Mouse (Mus musculus) embryonic facial prominence, embryonic 10.5 days (tissue): ENCODE results near the gene Cep44. TPM values are rescaled to one million over a fixed set of nuclear protein-coding genes. Genes with fewer than 3 reads are reported as not detected.

Source experiments
- DNase-seq: peaks from one replicate; pipeline ENCODE4 v3.0.0-alpha.2; 2017; ENCODE audit warnings: low spot score
- H3K27ac ChIP-seq: fragments of 300-500 bp; sonication (generic); replicated peaks from 2 replicates; pipeline ENCODE4 v1.5.1; 2016; ENCODE audit warnings: mild to moderate bottlenecking
- H3K27me3 ChIP-seq: fragments of 300-500 bp; sonication (generic); replicated peaks from 2 replicates; pipeline ENCODE4 v1.6.1; 2016; ENCODE audit warnings: low read depth, mild to moderate bottlenecking; ENCODE audit not compliant: poor library complexity, severe bottlenecking
- H3K36me3 ChIP-seq: fragments of 300-500 bp; sonication (generic); replicated peaks from 2 replicates; pipeline ENCODE4 v1.6.1; 2016; ENCODE audit warnings: mild to moderate bottlenecking, moderate library complexity
- H3K4me1 ChIP-seq: fragments of 300-500 bp; sonication (generic); 2 replicates; pipeline ENCODE4 v1.6.1; 2016
- H3K4me3 ChIP-seq: fragments of 300-500 bp; sonication (generic); 2 replicates; pipeline ENCODE4 v1.5.1; 2016; ENCODE audit warnings: mild to moderate bottlenecking, moderate library complexity
- H3K9me3 ChIP-seq: fragments of 300-500 bp; sonication (generic); 2 replicates; pipeline ENCODE4 v1.6.1; 2016; ENCODE audit warnings: mild to moderate bottlenecking
- WGBS: fragments of 180-500 bp; shearing (Covaris S2); methylation state at CpG from one replicate; pipeline ENCODE4 v1.1.7; 2016; 5-methylcytosine and 5-hydroxymethylcytosine counted together
- polyA plus RNA-seq: library from polyadenylated mRNA; unstranded; fragments of >200 nt; fragmentation: Nextera tagmentation; extraction: Ambion mirVana; gene quantifications from 2 replicates; pipeline ENCODE4 v1.2.1, GENCODE M21; 2016

The Cep44 gene
- polyA plus RNA-seq, 1 experiment from 2014 or later, result 35.3 TPM

DNA sequence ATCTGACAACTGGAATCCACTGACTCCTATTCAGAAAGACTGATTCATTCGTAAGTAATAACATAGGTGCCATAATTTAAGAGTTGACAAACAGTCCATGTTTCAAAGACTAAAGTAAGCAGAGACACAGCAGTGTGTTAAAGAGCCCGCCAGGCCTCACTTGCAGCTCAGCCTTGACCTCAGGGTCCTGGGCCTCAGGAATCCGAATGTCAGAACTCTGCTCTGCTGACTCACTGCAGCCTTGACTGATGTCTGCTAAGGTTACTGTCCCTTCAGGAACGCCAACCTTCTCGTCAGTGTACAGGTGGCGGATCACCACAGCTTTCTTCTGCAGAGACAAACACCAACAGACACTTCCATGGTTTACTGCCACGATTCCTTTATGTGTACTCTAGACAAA, 10.1 kb downstream of the Cep44 start:
- peaks cover 83% of the 10 kb centered on the region for H3K36me3 ChIP-seq
- WGBS, result 90% methylated on average over 7 of the region's 7 CpGs

DNA sequence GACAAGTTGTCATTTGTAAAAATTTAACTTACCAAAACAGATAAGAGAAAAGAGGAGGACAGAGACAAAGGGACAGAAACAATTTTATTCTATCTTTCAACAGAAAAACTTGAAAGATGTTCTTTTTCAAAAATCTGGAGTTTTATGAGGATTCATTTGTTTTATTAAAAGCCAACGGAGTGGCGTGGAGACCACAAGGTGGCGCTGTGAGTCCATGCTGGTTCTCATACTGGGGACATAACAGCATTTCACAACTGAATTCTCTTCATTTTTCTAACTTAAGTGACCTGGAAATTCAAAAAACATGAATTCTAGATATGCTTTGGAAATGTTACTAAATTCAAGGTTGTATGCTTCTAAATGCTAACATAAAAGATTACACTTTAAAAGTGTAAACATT, 20.5 kb downstream of the Cep44 start:
- peaks cover 13% of the 10 kb centered on the region for H3K36me3 ChIP-seq
- H3K4me1 ChIP-seq, result no peaks in the 10 kb centered on the region
- H3K27me3 ChIP-seq, result no peaks in the 10 kb centered on the region
- no peak overlapping the region for H3K27ac ChIP-seq
- no peak overlapping the region for H3K4me3 ChIP-seq
- 9% methylated on average over 3 of the region's 3 CpGs for WGBS
- H3K9me3 ChIP-seq, result no peaks in the 10 kb centered on the region
- peak; percentile 68 for DNase-seq

More for the DNA sequence above, 10.1 kb downstream of the Cep44 start:
- no peak for DNase-seq
- Histone ChIP-seq H3K27me3 (no peaks in the 10 kb centered on the region), H3K27ac (no peak overlapping the region), H3K4me1 (no peaks in the 10 kb centered on the region), H3K9me3 (no peaks in the 10 kb centered on the region), H3K4me3 (no peak overlapping the region)

GRCm38 (mm10) chr8:56528869-56529268, 22.0 kb downstream of the Cep44 start:
- Histone ChIP-seq H3K36me3 (peaks cover 13% of the 10 kb centered on the region), H3K27me3 (no peaks in the 10 kb centered on the region), H3K27ac (no peak overlapping the region), H3K4me1 (no peaks in the 10 kb centered on the region), H3K4me3 (no peak overlapping the region), H3K9me3 (no peaks in the 10 kb centered on the region)
- DNase-seq, result no peak
- WGBS, result 85% methylated on average over 6 of the region's 6 CpGs

- WGBS, result 78% methylated on average over 4 of the region's 4 CpGs
Measured at GRCm38 (mm10) chr8:56521051-56521450, 29.8 kb downstream of the Cep44 start.

DNA sequence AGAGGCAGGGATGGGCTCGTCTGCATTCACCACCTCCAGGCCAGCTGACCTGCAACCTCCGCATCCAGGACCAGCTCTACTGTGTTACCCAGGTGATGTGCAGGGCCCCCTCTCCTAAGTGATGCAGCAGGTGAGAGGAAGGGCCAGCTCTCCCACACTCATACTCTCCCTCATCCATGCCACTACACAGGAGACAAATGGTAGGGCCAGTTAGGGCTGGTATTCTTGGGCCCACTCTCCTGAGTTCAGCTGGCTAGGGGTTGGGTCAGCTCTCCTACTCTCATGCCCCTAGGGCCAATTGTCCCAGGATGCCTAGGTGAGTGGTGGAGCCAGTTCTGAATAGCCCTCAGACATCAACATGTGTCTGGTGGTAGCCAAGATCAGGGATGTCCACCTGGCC, 30.6 kb downstream of the Cep44 start:
- Histone ChIP-seq H3K36me3 (no peaks in the 10 kb centered on the region), H3K9me3 (no peaks in the 10 kb centered on the region), H3K4me3 (no peak overlapping the region), H3K4me1 (no peaks in the 10 kb centered on the region), H3K27ac (no peak overlapping the region), H3K27me3 (no peaks in the 10 kb centered on the region)
- WGBS, result 85% methylated on average over 2 of the region's 2 CpGs
- no peak for DNase-seq

More at GRCm38 (mm10) chr8:56521051-56521450, 29.8 kb downstream of the Cep44 start:
- H3K27ac ChIP-seq, result no peak overlapping the region
- H3K9me3 ChIP-seq, result no peaks in the 10 kb centered on the region
- H3K36me3 ChIP-seq, result no peaks in the 10 kb centered on the region
- DNase-seq, result peak; percentile 11
- no peak overlapping the region for H3K4me3 ChIP-seq
- H3K27me3 ChIP-seq, result no peaks in the 10 kb centered on the region
- H3K4me1 ChIP-seq, result no peaks in the 10 kb centered on the region

DNA sequence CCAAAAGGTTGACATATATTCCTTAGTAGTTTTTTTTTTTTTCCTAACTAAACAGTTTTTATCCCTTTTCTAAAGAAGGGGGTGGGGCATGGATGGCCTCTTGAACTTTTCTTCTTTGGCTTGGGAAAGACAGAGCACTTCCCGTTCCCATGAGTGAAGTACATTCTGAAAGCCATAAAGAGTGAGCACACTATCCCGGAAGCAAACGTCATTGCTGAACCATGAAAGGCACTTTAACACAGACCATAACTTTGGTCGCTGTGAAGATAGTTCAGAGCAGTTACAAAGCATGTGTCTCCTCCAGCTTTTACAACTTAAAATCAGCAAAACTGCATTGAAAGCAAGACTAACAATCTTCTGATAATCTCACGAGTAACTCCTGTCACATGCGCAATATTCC, 32.0 kb downstream of the Cep44 start:
- DNase-seq, result no peak
- H3K9me3 ChIP-seq, result no peaks in the 10 kb centered on the region
- 83% methylated on average over 6 of the region's 6 CpGs for WGBS
- H3K36me3 ChIP-seq, result no peaks in the 10 kb centered on the region
- no peaks in the 10 kb centered on the region for H3K4me1 ChIP-seq
- H3K27ac ChIP-seq, result no peak overlapping the region
- H3K27me3 ChIP-seq, result no peaks in the 10 kb centered on the region
- no peak overlapping the region for H3K4me3 ChIP-seq

- 79% methylated on average over 4 of the region's 4 CpGs for WGBS
- no peaks in the 10 kb centered on the region for H3K27me3 ChIP-seq
- no peaks in the 10 kb centered on the region for H3K9me3 ChIP-seq
- H3K36me3 ChIP-seq, result no peaks in the 10 kb centered on the region
- no peak for DNase-seq
- H3K4me1 ChIP-seq, result no peaks in the 10 kb centered on the region
- H3K4me3 ChIP-seq, result no peak overlapping the region
- H3K27ac ChIP-seq, result no peak overlapping the region
Measured at GRCm38 (mm10) chr8:56508952-56509479, 41.8 kb downstream of the Cep44 start.

DNA sequence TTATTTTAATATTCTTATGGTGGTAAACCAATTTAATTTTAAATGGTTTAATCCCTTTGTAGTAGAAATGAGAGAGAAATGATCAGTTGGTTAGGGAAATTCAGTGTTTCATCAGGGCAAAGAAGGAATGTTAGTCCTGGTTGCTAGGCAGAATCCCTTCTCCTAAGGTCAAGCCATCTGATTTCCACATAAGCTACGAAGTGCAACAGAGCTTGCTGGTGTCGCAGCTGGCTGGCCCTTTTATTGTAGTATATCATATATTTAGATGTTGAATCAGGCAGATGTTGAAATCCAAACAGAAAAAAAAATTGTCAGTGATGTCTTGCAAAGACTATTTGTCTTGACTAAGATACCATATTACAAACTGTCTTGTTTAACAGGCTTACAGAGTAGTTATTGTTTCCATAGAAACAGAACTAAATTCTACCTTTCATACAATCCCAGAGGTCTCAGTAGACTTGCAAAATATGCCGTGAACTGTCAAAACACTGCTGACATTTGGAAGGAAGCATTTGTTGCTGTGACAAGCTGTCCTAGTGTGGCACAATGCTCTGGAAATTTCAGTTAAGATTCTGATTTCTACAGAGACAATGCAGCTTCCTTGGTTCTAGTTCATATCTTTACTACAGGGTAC, 42.4 kb downstream of the Cep44 start:
- Histone ChIP-seq H3K9me3 (no peaks in the 10 kb centered on the region), H3K4me3 (no peak overlapping the region), H3K4me1 (no peaks in the 10 kb centered on the region), H3K36me3 (no peaks in the 10 kb centered on the region), H3K27ac (no peak overlapping the region), H3K27me3 (no peaks in the 10 kb centered on the region)
- DNase-seq, result no peak
- WGBS, result 83% methylated on average over 3 of the region's 3 CpGs

- Histone ChIP-seq H3K4me1 (no peaks in the 10 kb centered on the region), H3K9me3 (no peaks in the 10 kb centered on the region), H3K27me3 (no peaks in the 10 kb centered on the region), H3K36me3 (no peaks in the 10 kb centered on the region), H3K27ac (no peak overlapping the region), H3K4me3 (no peak overlapping the region)
- no peak for DNase-seq
Measured at GRCm38 (mm10) chr8:56501911-56502310, 48.9 kb downstream of the Cep44 start.

DNA sequence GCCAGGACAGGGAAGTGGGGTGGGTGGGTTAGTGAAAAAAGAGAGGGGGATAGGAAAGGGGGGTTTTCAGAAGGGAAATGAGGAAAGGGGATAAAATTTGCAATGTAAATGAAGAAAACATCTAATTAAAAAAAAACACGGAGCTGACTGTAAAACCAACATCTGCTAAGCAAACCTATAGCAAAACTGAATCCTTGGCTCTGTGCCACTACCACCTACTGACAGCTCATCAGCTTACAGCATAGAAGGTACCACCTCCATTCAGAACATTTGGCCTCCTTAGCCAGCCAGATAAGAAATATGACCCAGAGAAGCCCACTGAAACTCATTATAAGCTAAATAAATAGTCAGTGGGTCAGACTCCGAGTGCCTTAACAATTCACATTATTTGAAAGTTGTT, 61.4 kb downstream of the Cep44 start:
- H3K9me3 ChIP-seq, result no peaks in the 10 kb centered on the region
- H3K27ac ChIP-seq, result no peak overlapping the region
- H3K4me3 ChIP-seq, result no peak overlapping the region
- DNase-seq, result no peak
- no peaks in the 10 kb centered on the region for H3K27me3 ChIP-seq
- no peaks in the 10 kb centered on the region for H3K36me3 ChIP-seq
- H3K4me1 ChIP-seq, result no peaks in the 10 kb centered on the region
- WGBS, result 68% methylated on average over 2 of the region's 2 CpGs

- DNase-seq, result no peak
- H3K9me3 ChIP-seq, result no peaks in the 10 kb centered on the region
- H3K27ac ChIP-seq, result no peak overlapping the region
- WGBS, result 47% methylated on average over 3 of the region's 3 CpGs
- no peaks in the 10 kb centered on the region for H3K36me3 ChIP-seq
- no peak overlapping the region for H3K4me3 ChIP-seq
- H3K27me3 ChIP-seq, result no peaks in the 10 kb centered on the region
- H3K4me1 ChIP-seq, result no peaks in the 10 kb centered on the region
Measured at GRCm38 (mm10) chr8:56486006-56486405, 64.8 kb downstream of the Cep44 start.
